25 mouse cellular contexts compared by ENCODE assay signal in the genomic region with DNA sequence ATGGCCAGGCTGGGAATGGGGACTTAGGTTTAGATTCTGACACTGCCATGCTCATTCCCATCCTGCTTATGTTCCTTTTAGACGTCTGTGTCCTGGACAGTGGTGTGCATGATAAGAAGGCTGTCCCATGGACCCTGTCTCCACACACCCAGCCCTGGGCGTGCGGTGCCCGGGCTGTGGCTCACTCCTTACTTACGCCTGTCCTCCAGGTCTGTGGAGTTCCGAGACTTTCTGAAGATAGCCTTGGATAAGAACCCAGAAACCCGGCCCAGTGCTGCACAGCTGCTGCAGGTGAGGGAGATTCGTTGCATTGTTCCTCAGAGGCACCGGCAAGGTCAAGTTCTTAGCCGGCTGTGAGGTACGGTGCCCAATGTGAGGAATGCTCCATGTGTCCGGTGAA. TPM values are rescaled to one million over a fixed set of nuclear protein-coding genes. Genes with fewer than 3 reads are reported as not detected.
"Had no signal": no experiment of that assay in that cellular context is flagged by ENCODE, and none has a peak within 500 bp of the region (broad histone marks: within the 10 kb centered on the region; RNA-seq: fewer than 3 reads in every experiment).

No protein-coding gene starts in this region.

- DNase-seq: heart, postnatal 36 days; kidney, adult 11 months; kidney, adult 2 months; kidney, adult 9 months; kidney, postnatal 14 days; kidney, postnatal 36 days; layer of hippocampus, adult 9-11 months; layer of hippocampus, postnatal 36 days had no signal

- H3K4me2 ChIP-seq: heart, embryonic 11.5 days; heart, embryonic 13.5 days; heart, embryonic 15.5 days; hindbrain, embryonic 12.5 days; hindbrain, embryonic 15.5 days; kidney, embryonic 15.5 days; limb, embryonic 13.5 days; limb, embryonic 15.5 days; liver, embryonic 12.5 days had no signal

- H3K9ac ChIP-seq: heart, embryonic 13.5 days; heart, embryonic 15.5 days; hindbrain, embryonic 15.5 days; kidney, embryonic 15.5 days; limb, embryonic 13.5 days; limb, embryonic 15.5 days; liver, embryonic 12.5 days had no signal

- H3K27me3 ChIP-seq: heart, embryonic 15.5 days; hindbrain, embryonic 12.5 days; hindbrain, embryonic 15.5 days; kidney, embryonic 15.5 days; limb, embryonic 13.5 days; limb, embryonic 15.5 days; liver, embryonic 12.5 days had no signal

- H3K27ac ChIP-seq: heart, adult 2 months; heart, embryonic 13.5 days; heart, embryonic 15.5 days; hindbrain, embryonic 12.5 days; hindbrain, embryonic 15.5 days; hindbrain, postnatal 0 days; kidney, embryonic 15.5 days; kidney, postnatal 0 days; limb, embryonic 13.5 days; limb, embryonic 15.5 days; liver, embryonic 12.5 days had no signal

- ATAC-seq: liver, embryonic 12.5 days had no signal

- H3K4me3 ChIP-seq: heart, adult 2 months; heart, embryonic 13.5 days; heart, embryonic 15.5 days; hindbrain, embryonic 12.5 days; hindbrain, embryonic 15.5 days; kidney, embryonic 15.5 days; limb, embryonic 13.5 days; limb, embryonic 15.5 days; liver, embryonic 12.5 days had no signal

- H3K9me3 ChIP-seq: heart, embryonic 15.5 days; hindbrain, embryonic 12.5 days; hindbrain, embryonic 15.5 days; kidney, embryonic 15.5 days; limb, embryonic 13.5 days; limb, embryonic 15.5 days had no signal

- H3K36me3 ChIP-seq: heart, embryonic 15.5 days; hindbrain, embryonic 12.5 days; hindbrain, embryonic 15.5 days; kidney, embryonic 15.5 days; limb, embryonic 13.5 days; limb, embryonic 15.5 days had no signal

RNA-seq across cellular contexts. Expression of a gene that starts 57.3 kb away (rescaled TPM):
- total RNA-seq: heart, adult 2 months; hematopoietic stem cell, adult 5-6 weeks; hindbrain, postnatal 0 days; left cerebral cortex, postnatal 10 days; liver, adult 2 months had no signal
- polyA plus RNA-seq: heart, adult 2 months; hindbrain, embryonic 12.5 days; hindbrain, postnatal 0 days; kidney, adult 2 months; large intestine, adult 2 months; limb, embryonic 11.5 days; limb, embryonic 15.5 days; liver, adult 2 months had no signal
